Mouse (Mus musculus): ENCODE measurements around the gene Lrmda. TPM values are rescaled to one million over a fixed set of nuclear protein-coding genes. Genes with fewer than 3 reads are reported as not detected.
"Not testable (repeated sequence)": the region's sequence is repeated elsewhere in the genome, so short reads cannot be mapped to it uniquely, and the experiment has no call there.

The Lrmda gene
- total RNA-seq, 2 experiments from 2014 or later: 0.27 TPM; not detected in 1

- DNase-seq (ENCODE audit: extremely low spot score in 1 of 2, low spot score in 1 of 2): no peak
Measured at GRCm38 (mm10) chr14:22745882-22746480, 726.5 kb downstream of the Lrmda start.

GRCm38 (mm10) chr14:22747816-22748215 lies 728.3 kb downstream of the Lrmda start:
- no peak for DNase-seq (ENCODE audit: extremely low spot score in 1 of 2, low spot score in 1 of 2)

GRCm38 (mm10) chr14:22750409-22750808 lies 730.9 kb downstream of the Lrmda start:
- no peak for DNase-seq (ENCODE audit: extremely low spot score in 1 of 2, low spot score in 1 of 2)

- peak in 1 of 2 experiments; percentile 4 for DNase-seq (ENCODE audit: extremely low spot score in 1 of 2, low spot score in 1 of 2)
Measured at GRCm38 (mm10) chr14:22751290-22751689, 731.8 kb downstream of the Lrmda start.

- DNase-seq (ENCODE audit: extremely low spot score in 1 of 2, low spot score in 1 of 2): no peak
Measured at GRCm38 (mm10) chr14:22754633-22755032, 735.1 kb downstream of the Lrmda start.

GRCm38 (mm10) chr14:22757493-22757892 lies 738.0 kb downstream of the Lrmda start:
- DNase-seq (ENCODE audit: extremely low spot score in 1 of 2, low spot score in 1 of 2): no peak

GRCm38 (mm10) chr14:22759216-22759615 lies 739.7 kb downstream of the Lrmda start:
- no peak for DNase-seq (ENCODE audit: extremely low spot score in 1 of 2, low spot score in 1 of 2)

GRCm38 (mm10) chr14:22759673-22760072 lies 740.2 kb downstream of the Lrmda start:
- no peak for DNase-seq (ENCODE audit: extremely low spot score in 1 of 2, low spot score in 1 of 2)

GRCm38 (mm10) chr14:22760241-22761039 lies 740.9 kb downstream of the Lrmda start:
- no peak for DNase-seq (ENCODE audit: extremely low spot score in 1 of 2, low spot score in 1 of 2)

GRCm38 (mm10) chr14:22781709-22782108 lies 762.2 kb downstream of the Lrmda start:
- DNase-seq (ENCODE audit: extremely low spot score in 1 of 2, low spot score in 1 of 2): no peak

GRCm38 (mm10) chr14:22782365-22782764 lies 762.9 kb downstream of the Lrmda start:
- DNase-seq (ENCODE audit: extremely low spot score in 1 of 2, low spot score in 1 of 2): no peak

GRCm38 (mm10) chr14:22783211-22784161 lies 764.0 kb downstream of the Lrmda start:
- no peak for DNase-seq (ENCODE audit: extremely low spot score in 1 of 2, low spot score in 1 of 2)

- DNase-seq (ENCODE audit: extremely low spot score in 1 of 2, low spot score in 1 of 2): no peak
Measured at GRCm38 (mm10) chr14:22800020-22800419, 780.5 kb downstream of the Lrmda start.

GRCm38 (mm10) chr14:22800871-22801636 lies 781.5 kb downstream of the Lrmda start:
- DNase-seq (ENCODE audit: extremely low spot score in 1 of 2, low spot score in 1 of 2): no peak

- not testable (repeated sequence) for DNase-seq (ENCODE audit: extremely low spot score in 1 of 2, low spot score in 1 of 2)
Measured at GRCm38 (mm10) chr14:22801714-22802113, 782.2 kb downstream of the Lrmda start.

- no peak for DNase-seq (ENCODE audit: extremely low spot score in 1 of 2, low spot score in 1 of 2)
Measured at GRCm38 (mm10) chr14:22807324-22807723, 787.8 kb downstream of the Lrmda start.

GRCm38 (mm10) chr14:22807726-22808594 lies 788.4 kb downstream of the Lrmda start:
- peak; percentile 30 to 64 for DNase-seq (ENCODE audit: extremely low spot score in 1 of 2, low spot score in 1 of 2)

GRCm38 (mm10) chr14:22808595-22809166 lies 789.2 kb downstream of the Lrmda start:
- peak in 1 of 2 experiments; percentile 9 for DNase-seq (ENCODE audit: extremely low spot score in 1 of 2, low spot score in 1 of 2)

GRCm38 (mm10) chr14:22809229-22809628 lies 789.7 kb downstream of the Lrmda start:
- DNase-seq (ENCODE audit: extremely low spot score in 1 of 2, low spot score in 1 of 2): no peak
